Mouse (Mus musculus) adrenal gland, postnatal 25 days (tissue): ENCODE results near the gene Chit1. TPM values are rescaled to one million over a fixed set of nuclear protein-coding genes. Genes with fewer than 3 reads are reported as not detected.

ENCODE experiments used
- DNase-seq: peaks from one replicate; pipeline ENCODE4 v3.0.0; 2021; ENCODE audit warnings: mixed read lengths
- total RNA-seq: library from RNA; stranded (reverse); gene quantifications from 2 replicates; pipeline ENCODE4 v1.2.3, GENCODE M21; 2021

Chit1 gene
- total RNA-seq, 1 experiment from 2014 or later, result not detected

DNA sequence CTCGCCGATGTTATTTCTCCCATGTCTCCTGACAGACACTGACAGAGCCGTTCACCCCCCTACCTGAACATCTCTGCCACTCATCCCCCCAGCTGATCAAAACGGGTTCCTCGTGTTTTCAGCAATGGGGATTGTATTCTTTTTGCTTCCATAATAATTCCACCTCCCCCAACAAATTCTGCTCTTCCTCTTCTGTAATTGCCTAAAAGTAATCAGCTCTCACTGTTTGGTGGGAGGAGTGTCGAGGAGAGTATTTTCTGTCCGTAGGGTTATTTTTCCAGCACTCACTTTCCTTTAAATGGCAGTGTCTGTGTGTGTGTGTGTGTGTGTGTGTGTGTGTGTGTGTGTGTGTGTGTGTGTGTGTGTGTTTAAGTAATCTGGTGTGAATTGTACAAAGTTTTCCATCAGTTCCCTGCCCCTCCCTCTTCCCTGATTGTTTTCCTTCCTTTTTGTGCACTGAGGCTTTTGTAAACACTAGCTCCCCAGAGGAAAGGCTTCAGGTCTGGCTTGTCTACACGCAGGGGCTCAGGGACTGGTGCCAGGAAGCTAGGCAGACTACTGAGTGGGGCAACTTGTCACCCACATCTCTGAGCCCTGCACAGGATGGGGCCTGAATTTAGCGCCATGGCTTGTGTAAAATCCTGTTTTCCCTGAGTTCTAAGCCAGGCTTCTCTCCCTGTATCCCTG is 31.4 kb upstream of the Chit1 start:
- peak; percentile 49 for DNase-seq

DNA sequence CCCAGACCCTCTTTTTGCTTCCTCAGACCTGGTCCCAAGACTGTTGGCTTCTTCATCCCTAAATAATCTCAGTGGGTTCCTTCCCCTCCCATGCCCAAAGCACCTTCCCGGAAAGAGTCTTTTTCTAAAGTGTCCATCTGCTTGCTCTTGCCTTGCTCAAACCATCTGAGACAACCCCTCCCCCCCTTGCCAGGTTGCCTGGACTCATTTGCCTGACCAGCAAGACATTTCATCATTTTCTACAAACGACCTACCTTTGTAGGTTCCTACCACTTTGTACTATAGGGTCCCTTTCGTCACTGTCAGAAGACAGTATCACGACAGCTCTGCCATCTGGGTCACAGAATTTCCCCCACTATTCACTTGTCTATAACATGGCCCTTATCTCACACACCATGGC is 30.6 kb upstream of the Chit1 start:
- DNase-seq, result no peak

DNA sequence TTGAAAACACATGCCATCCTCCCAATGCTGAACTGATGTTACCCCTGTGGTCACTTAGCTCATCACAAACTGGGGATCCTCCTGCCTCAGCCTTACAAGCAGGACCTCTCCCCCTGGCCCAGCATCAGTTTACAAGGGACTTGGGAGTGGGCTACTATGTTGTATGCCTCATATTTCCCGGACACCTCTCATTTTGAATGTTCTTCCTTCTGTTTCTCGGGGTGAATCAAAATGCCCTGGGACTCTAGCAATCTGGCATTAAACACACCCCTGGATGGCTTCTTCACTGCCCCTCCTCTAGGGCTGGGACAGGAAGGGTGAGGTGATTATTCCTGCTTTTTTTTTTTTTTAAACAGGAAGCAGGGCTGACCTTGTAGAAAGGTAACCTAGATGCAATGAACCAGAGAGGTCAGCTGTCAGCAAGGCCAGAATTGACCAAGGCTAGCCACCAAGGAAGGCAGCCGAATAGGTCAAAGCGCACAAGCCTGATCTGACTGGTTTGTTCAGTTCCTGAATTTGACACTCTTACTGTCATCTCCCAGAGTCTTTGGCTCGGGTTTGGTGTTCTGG is 30.1 kb upstream of the Chit1 start:
- no peak for DNase-seq

DNA sequence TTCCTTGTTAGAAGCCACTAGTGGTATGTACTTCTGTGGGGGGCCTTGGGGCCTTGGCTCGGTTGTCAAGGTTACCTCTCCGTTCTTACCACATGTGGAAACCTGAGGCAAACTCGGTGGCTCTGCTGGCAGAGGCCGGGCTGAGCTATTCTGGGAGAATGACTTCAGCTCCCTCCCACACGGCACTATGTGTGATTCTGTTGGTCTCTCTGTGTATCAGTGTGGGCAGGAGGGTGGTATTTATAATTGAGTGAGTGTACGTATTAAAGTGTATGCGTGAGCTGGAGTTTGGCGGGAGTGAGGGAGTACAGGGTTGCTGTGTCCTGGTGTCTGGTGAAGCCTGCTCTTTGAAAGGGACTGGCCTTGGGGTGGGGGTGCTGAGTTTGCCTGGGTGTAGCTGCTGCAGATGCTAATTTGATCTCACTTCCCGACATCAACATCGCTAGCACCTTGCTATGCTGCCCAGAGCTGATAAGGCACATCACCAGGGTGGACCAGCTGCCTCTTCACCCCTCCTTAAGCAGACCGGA is 28.0 kb upstream of the Chit1 start:
- peak; percentile 65 for DNase-seq

DNA sequence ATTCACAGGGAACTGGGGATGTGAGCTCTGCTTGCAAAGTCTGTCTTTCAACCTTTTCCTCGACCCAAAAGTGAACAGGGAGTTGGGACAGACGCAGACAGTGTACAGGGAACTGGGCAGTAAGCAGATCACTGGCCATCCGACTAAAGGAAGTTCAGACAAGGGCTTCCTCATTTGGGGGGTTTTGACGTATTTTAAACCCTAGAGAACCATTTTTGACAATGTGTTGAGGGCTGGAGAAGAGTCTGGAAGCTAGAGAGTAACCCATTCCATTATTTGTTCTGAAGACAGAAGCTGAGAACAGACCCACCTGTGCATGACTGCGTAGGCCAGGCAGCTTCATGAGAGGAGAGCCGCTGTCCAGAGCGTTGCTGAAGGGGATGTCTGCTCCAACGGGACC is 27.4 kb upstream of the Chit1 start:
- DNase-seq, result no peak

DNA sequence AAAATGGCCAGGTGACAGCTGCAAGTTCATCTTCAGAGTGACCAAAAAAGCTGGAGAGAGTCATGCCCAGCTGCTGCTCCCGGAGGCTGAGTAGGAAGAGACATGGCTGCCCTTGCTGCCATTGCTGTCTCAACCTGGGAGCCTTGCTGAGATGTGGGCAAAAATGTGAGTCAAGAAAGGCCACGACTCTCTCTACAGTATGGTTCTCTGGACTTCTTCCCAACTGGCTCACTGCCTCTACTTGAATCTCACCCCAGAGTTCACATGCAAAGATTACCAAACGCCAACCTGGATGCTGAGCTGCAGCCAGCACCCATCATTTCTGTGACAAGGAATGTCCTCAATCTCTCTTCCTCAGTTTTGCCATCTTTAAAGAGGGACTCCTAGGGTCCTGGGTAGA is 26.9 kb upstream of the Chit1 start:
- DNase-seq, result no peak

DNA sequence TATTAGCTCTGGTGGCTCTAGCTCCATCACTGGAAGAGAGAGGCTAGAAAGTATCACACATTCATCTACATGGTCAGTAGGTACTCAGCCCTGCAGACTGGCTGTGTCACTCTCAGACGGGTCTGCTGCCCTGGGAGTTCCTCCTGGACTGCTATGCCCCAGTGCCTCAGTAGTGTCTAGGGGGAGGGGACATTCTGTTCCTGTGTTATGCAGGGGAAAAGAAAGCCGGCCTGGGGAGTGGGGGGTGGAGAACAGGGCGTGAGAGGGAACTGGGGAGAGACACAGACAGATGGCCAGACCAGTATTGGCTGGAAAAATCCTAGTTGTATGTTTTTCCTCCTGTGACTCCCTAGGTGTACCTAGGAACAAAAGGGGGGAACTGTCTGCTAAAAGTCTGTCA is 25.0 kb upstream of the Chit1 start:
- DNase-seq, result no peak

DNA sequence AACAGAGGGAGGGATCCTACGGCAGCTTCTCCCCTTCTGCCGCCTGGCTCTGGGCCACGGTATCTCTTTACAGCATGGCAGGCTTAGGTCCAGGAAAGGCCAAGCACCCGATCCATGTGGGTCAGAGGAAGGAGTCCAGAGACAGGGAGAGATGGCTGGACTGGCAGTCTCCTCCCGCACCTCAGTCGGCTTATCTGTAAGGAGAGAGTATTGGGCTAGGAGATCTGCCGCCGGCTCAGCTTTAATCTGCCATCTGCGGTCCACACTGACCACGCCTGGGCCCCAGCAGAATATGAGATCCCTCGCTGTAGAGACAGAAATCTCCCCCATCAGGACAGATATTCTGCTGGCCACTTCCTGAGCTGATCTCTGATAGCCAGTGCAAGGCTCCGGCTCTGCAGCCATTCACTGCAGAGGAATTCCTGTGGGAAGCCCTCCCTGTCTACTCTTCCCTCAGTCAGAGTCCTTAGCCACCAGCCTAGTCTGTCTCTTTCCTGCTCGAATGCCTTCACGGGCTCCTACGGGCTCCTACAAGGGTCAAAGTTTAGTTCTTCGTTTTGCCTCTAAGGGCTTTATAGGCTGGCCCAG is 24.1 kb upstream of the Chit1 start:
- DNase-seq, result no peak

DNA sequence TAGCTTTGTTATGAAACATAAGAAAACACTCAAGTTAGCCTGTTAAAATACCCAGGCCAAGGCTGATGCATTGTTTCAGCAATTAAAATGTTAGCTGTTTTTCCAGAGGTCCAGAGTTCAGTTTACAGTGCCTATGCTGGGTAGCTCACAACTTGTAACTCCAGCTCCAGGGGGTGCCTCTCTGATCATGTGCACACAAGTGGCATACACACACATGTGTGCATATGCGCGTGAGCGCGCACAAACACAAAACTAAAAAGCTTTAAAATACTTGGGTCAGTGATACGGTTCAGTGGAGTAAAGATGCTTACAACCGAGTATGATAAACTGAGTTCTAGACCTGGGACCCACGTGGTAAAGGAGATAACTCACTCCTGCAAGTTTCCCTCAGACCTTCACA is 22.0 kb upstream of the Chit1 start:
- DNase-seq, result no peak

DNA sequence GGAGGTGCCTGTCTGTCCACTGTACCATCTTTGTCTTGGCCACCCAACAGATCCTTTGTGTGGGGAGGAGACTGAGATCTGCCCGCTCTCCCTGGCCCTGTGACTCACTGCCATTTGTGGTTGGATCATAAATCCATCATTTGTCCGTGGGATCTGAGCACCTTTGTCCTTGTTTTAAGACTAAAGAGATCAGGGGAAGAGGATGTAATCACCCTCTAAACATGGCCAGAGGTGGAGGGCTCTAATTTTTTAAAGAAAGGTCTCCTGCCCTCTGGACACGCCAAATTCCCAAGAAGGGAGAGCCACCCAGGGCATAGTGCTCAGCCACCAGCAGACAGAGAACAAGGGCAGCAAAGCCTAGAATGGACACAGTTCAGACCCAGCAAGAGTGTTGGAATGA is 19.2 kb upstream of the Chit1 start:
- no peak for DNase-seq

DNA sequence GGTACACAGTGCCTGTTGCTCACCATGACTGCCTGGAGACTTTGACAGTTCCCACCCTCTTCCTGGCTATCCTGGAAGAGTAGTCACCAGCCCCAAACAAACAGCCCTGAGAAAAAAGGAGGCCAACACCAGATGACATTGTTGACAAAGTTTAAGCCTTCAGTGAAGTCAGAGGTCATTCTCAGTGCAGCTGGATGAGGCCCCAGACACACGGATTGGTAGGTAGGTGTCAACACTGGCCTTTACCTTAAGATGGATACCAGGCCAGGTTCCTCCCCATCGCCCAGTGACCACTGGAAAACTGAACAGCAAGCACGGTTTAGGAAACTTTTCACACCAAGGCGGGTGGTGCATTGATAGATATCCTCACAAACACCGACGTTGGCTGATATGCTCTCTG is 18.7 kb upstream of the Chit1 start:
- DNase-seq, result no peak

DNA sequence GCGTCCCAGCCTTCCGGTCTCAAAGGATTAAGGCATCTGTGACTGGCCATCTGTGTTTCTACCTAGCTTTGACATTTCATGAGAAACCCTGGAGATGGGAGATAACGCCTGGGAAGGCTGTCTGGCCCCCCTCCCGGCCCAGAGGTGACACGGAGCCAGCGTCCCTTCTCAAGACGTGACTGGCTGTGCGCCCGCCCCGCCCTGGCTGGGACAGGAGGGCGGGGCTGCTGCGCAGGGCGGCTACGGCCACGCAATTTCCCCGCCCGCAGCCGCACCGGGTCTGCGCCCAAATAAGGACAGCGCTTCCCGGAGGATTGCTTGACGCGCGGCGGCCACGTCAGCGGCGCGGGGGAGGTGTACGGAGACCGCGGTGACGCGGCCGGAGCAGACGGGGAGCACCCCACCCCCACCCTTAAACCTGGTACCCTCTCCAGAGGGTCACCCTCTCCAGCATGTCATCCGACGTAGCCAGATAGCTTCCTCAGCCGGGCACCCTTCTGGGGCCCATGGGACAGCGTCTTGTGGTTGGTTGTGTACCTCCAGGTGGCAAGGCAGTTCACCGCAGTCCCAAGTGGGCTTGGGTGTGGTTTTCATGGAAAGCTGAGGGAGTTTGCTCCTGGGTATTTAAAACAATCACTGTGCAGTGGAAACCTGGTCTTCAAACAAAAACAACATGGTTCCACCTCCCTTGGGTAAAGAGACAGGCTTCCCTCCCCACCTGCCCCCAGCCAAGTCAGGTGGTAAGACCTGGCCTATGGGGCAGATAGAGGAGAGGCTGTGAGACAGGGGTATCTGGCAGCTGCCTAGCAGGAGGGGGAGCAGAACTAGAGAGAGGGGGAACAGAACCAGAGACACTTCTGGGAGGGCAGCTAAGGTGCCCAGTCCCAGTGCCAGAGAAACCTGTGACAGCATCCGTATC is 17.9 kb upstream of the Chit1 start:
- DNase-seq, result peak; percentile 96

DNA sequence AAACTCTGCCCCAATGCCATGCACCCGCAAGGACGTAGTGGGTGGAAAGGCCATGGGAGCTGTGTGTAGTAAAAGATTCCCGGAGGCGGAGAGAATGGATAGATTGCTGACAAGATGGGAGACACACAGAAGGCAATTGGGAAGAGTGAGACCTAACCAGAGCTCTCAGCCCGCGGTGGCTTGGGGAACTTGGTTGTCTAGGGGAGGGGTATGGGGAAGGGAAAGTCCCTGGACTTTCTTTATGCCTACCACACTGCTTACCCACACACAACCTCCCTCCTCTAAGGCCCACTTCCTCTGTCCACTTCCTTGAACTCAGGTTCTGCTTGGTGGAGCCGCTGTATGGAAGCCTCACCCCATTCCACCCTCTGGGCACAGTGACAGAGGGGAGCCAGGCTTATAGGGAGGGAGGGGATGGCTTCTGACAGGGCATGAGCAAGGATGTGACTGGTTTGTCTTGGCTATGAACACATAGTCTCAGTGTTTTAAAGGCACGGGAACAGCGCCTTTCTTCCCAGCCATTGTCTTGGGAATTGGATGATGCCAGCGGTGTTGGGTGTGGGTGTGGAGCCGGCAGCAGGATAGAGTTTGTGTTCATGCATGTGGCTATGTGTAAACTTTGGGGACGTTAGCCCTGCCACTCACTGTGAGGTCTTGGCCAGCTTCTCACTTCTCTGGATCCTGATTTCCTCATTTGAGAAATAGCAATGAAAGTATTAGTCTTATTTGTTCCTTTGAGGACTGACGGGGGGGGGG is 17.1 kb upstream of the Chit1 start:
- no peak for DNase-seq

DNA sequence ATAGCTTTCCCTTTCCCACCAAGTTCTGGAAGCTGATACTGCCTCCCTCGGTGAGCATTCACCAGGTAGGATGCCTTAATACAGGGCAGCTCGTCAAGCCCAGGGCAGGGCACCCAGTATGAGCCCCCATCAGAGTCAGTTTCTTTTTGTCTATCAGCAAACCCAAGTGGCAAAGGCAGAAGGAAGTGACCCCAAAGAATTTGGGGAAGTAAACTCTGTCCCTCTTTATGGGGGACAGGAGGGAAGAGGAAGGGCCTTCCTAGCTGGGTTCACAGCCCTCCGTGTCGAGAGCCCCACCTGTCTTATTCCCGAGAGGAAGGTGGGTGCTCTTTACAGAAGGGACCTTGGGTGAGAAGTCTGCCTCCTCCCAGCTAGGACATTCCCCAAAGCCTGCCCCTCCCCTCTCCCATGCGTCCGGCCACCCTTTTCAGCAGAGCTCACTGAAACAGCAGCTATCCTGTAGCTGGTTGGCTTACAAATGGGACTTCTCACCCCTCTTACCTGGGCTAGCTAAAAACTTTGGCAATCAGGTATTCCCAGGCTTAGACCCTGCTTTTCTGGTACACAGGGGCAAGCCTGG is 15.9 kb upstream of the Chit1 start:
- no peak for DNase-seq

DNA sequence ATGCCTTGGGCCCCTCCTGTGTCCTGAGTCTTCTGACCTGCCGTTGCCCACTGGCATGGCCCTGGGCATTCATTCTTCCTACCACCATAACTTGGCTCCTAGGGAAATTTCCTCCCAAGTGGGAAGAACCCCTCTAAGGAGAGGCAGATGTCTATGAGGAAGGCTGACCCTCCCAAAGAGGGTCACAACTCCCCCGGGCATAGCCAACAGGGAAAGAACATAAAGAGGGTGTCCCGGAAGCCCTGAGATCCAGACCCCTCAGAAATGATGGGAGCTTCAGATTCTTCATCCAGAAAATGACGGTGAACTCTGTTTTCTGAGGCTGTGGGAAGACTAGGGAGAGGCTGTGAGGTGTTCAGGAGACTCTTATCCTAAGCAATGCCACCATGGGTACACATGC is 15.3 kb upstream of the Chit1 start:
- no peak for DNase-seq

DNA sequence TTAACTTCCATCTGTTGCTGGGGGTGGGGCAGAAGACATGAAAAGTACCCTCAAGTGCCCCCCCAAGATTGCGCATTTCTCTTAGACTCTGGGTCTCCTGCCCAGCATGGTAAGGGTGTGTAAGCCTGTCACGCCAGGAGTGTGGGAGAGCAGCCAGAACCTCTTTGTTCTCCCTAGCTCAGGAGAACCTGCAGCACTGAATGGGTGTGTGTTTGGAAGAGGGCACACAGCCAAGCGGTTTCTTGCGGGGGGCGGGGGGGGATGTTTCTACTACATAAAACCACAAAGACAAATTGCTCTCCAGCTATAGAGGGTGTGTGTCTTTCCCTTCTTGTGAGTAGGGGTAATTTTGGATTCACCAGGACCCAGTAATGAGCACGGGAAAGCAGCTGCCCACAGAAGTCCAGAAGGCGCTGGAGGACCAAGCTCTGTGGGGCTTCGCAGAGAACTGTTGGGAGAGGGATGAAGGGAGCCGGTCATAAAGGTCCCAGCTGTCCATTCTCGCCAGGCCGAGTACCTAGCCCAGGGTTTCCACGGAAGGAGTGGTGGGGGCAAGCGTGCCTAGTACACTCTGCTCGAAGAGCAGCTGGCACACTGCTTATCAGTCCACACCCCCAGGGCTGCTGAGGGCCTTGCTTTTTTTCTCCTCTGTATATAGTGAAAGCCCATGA is 14.6 kb upstream of the Chit1 start:
- DNase-seq, result no peak

DNA sequence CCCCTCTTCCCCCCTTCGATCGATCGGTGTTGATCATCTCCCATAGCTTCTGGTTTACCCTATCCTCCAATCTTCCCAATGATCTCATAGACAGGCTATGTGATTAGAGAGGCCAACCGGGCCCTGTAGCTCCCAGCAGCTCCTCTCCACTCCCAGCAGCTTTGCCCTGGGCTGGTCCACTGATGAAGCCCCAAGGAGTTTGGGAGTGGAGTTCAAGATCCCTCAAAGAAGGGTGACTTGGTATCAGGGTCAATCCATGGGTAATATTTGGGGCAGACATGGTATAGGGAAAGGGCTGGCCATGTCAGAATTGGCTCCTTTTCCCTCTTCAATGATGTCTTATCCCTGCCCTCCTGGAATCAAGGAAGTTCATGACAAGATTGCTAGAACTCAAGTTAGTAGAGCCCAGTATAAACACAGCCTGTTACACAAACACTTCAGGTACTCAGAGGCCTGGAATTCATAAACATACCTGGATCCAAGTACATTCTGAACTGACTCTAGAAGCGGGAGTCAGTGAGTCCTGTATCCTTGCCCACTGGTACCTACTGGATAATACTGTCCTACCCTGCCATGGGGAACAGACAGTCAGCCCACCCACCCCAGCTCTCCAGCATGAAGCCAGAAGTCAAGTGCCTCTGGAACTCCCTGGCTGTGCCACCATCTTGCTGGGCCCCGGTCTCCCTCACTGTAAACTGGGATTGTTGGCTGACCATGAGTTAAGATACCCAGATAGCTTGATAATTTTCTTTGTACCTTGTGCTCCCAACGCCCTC is 13.8 kb upstream of the Chit1 start:
- no peak for DNase-seq

DNA sequence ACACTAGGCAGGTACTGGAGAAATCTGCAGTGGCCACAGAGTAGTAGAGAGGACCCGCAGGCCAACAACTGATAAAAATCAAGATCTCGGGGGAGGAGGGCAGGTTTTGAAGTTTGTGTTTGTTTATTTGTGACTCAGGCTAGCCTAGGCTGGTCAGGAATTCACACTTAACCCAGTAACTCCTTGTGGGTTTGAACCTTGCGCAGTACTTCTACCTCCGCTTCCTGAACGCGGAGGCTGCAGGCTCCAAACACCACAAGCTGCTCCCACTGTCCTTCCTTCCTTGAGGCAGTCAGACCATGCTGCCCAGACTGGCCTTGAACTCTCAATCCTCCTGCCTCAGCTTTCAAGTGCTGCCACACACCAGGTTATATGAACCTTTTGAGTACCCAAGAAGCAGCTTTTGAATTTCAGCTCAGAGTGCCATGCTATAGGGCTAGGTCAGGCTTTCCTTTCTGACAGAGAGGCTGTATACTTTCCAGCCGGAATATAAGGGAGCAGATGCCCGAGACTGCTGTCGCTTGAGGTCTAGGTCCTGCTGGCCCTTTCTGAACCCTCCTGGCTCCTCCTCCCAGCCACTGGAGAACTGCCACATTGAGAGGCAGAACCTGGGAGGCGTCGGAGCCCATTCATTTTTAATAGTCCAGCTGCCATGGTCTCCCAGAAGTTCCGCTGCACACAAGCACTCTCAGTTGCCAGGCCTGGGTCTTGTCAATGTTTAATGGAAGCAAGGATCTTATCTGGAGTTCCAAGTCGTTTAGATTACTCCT is 12.9 kb upstream of the Chit1 start:
- peak; percentile 43 for DNase-seq

DNA sequence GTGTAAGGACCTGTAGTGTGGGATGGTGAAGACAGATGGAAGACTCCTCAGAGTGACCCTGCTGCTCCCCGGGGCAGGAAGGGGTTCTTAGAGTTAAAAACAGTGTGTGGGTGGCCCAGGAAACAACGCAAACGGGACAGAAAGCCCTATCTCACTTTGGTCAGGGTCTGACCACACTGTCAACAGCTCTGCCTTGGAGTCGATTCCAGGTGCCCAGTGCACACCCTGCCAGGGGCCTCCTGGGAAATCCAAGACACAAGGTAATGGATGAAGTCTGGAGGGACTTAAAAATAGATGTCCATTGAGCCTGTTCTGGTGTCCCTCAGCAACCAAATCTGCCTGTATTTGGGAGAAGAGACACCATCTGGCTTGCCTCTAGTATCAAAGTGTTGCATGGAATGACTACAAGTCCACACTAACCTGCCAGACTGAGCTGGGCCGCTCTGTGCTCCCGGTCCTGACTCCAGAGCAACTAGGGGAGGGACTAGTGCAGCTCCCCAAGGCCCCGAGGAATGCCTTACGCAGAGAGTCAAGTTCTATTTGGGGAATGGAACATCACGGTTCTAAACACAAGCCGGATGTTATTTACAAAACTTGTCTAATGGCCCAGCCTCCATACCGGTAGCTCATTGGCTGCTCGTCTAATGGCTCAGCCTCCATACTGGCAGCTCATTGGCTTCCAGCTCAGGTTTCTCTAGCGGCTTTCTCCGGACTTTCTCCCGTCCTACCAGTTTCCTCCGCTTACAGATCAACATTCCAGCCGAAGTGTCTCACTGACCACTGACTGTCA is 12.1 kb upstream of the Chit1 start:
- DNase-seq, result peak; percentile 74
